Mouse (Mus musculus) heart, adult 18-20 months (tissue): ENCODE data around the gene Neurl3. TPM values are rescaled to one million over a fixed set of nuclear protein-coding genes. Genes with fewer than 3 reads are reported as not detected.

ENCODE experiments used
- DNase-seq, 2 experiments: peaks; one replicate each; pipeline ENCODE4 v3.0.0; 2021 to 2022; ENCODE audit warnings: mixed read lengths in 1 of 2
- total RNA-seq, 2 experiments: library from RNA; stranded (reverse); gene quantifications; 2 replicates each; pipeline ENCODE4 v1.2.3; 2021

The Neurl3 gene
- total RNA-seq, 2 experiments from 2014 or later = 3.2 to 3.4 TPM

DNA sequence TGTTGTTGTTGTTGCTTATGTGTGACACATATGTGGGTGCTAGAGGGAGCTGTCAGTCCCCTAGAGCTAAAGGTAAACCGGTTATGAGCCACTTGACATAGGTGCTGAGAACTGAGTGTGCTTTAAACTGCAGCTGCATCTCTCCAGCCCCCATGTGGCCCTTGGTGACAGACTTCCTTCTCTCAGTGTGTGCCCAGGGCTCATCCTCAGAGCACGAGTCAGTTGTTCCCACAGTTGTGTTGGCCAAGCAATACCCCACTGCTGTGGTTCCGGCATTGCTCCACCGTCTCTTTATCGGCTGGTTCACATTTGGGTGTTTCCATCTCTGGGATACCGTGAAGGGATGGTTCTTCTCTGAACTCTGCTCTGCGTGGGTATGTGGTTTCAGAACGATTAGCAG, 17.2 kb downstream of the Neurl3 start:
- DNase-seq = no peak

DNA sequence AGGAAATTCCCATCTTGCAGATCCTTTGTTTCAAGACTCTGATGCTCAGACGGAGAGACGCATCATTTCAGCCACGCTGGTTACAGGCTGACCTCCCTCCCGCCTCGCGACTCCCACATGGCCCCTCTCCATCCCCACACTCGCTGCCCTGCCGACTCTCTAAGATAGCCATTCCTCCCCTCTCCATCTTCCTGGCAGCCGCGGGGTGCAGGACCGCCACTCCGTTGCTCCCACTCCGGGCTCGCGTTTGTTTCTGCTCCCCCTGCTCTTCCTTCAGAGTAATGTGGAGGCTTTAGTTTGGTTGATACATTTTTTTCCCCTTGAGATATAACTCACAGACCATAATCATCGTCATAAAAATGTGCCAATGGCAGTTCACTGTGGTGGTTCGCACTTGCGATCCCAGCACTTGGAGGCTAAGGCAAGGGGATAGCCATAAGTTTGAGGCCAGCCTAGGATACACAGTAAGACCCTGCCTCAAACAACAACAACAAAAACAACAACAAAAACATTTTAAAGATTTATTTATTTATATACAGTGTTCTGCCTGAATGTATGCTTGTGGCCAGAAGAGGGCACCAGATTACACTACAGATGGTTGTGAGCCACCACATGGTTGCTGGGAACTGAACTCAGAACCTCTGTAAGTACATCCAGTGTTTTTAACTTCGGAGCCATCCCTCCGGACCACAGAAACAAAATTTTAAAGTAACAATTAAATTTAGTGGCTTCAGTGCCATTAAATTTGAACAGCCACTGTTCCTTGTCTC, 18.4 kb downstream of the Neurl3 start:
- DNase-seq = peak in 1 of 2 experiments; percentile 33

DNA sequence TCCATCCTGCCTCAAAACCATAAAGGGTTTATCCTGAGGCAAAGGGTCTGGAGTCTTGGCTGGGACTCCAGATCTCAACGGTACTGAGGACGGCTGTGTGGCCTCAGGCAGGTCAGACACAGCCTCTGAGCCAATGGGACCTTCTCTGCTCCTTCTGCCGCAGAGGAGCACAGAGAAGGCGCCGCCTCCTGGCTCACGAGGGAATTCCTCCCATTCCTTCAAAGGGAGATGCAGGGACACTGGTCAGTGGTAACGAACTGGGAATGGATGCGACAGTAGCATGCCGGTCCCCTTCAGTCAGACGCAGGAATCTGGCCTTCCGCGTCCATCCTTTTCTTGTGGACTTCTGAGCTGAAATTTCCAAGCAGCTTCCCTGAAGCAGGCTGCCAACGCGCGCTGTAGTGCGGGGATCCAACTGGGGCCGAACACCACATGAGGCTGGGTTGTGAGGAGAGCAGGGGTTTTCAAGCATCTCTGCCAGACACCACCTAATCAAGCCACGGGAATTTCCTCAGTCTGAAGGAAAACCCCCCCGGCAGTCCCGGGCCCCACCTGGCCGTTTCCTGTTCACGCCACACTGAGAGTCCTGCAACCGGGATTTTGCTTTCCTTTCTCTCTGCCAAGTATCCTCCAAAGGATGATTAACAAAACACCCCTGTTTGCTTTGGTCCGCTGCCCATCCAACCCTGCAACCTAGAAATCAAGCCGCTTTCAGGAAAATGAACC, 19.7 kb downstream of the Neurl3 start:
- peak; percentile 58 to 71 for DNase-seq

DNA sequence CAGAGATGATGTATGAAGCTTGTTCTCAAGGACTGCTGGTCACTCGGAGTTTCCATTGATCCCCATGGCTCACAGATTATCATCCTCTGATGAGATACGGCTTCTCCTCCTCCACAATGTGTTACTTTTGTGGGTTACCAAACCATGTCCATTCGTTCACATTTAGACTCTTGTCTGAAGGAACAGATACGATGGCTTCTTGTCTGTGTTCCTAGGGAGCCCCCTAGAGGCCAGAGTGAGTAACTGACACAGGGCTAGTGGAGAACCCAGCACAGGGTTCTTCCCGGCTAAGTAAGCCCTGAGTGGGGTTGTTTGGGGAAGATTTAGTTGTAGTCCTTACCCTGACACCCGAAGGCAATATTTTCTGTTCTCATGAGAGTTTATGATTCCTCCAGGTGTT, 21.7 kb downstream of the Neurl3 start:
- DNase-seq = peak; percentile 77 to 87

GRCm38 (mm10) chr1:36251426-36251825, 23.1 kb downstream of the Neurl3 start:
- no peak for DNase-seq

DNA sequence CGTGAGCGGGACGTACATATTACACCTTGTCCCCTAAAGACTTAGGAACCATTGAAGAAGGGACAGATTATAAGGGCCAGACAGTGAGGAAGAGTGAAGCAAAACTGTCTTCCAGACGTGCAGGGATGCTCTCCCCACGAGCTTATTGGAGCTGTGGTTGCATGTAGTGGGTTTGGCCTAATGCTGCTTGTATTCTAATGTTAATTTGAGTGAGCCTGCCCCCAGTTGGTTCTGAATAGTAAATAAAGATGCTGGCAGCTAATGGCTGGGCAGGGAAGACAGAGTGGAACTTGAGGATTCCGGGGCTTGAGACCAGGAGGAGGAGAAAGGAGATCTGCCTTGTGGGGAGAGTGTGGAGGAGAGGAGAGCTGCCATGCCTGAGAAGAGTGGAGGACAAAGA, 27.8 kb downstream of the Neurl3 start:
- no peak for DNase-seq

DNA sequence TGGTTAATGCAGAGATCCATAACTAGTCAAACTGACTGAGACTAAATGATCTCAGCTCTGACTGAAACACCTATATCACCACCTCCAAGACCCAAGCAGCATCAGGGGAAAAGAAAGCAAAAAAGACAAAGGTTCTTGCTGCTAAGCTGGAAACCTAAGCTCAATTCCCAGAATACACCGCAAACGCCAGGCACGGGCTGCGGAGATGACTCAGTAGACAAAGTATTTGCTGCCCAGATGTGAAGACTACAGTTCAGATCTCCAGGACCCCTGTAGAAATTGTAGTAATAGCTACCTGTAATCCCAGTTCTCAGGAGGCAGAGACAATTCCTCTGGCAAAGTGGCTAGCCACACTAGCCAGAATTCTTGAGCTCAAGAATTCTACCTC, 29.7 kb downstream of the Neurl3 start:
- no peak for DNase-seq

- DNase-seq = peak; percentile 95 to 96
These were observed 30.2 kb downstream of the Neurl3 start, which contains the start of gene Uggt1 for GRCm38 (mm10) chr1:36244058-36244827. Gene Uggt1 (minus strand): TSS chr1:36244720.

- no peak for DNase-seq
These were observed 30.9 kb downstream of the Neurl3 start for GRCm38 (mm10) chr1:36243447-36244057.

DNA sequence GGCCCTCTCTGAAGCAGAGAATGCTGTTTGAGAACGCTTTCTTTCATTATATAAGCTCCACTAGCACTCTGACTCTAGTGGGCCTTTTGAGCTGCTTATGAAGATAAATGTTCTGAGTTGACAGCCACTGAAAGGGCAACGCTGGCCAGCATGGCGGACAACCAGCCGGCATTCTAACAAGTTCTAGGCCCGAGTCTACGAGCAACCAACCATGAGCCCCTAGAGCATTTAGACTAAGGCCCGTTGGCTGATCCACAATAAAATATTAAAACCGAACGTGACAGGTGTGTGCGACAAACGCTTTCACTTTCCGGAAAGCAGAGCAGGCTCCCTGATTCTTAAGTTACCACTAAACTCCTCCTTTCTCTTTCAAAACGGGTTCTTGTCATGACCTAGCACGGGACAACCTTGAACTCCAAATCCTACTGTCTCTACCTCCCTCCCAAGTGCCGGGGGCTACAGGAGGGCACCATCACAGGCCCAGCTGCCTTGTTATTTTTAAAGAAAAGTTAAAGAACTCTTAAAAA, 32.5 kb downstream of the Neurl3 start:
- DNase-seq = no peak

DNA sequence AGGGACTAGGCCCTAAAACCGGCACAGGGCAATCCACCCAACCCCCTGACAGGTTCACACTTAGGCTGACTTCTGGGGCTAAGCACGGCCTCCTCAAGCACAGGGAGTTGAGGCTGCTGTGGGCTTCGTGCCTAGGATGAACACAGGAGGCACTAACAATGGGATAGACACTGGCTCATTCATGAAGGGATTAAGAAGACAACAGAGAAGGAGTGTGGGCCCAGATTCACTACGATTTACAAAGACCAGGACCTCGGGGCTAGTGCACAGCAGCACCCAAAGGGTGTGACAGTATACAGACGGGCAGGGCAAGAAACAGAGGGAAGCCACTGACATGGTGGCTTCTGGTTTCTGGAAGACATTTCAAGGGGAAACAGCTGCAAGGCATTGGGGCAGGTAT, 34.3 kb downstream of the Neurl3 start:
- DNase-seq = no peak

GRCm38 (mm10) chr1:36239396-36239795, 35.1 kb downstream of the Neurl3 start:
- no peak for DNase-seq

DNA sequence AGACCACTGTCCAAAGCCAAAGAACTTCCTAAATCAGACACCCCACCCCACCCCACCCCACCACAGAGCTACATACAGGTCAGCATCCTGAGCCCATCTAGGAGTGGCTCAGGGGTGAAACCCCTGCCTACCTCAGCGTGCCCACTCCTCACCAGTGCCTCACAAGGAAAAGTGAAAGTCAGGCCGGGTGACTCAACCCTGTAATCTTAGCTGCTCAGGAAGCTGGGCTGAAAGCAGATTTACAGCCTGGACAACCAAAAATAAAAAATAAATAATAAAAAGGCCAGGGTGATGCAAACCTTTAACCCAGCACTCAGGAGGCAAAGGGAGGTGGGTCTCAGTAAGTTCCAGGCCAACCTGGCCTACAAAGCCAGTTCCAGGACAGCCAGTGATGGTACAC, 38.6 kb downstream of the Neurl3 start:
- DNase-seq = no peak

- no peak for DNase-seq
These were observed 39.3 kb downstream of the Neurl3 start for GRCm38 (mm10) chr1:36235057-36235639.

- no peak for DNase-seq
These were observed 41.3 kb downstream of the Neurl3 start for GRCm38 (mm10) chr1:36233218-36233617.

GRCm38 (mm10) chr1:36230919-36231705, 43.4 kb downstream of the Neurl3 start:
- DNase-seq = no peak

GRCm38 (mm10) chr1:36228461-36228860, 46.0 kb downstream of the Neurl3 start:
- no peak for DNase-seq

- no peak for DNase-seq
These were observed 49.8 kb downstream of the Neurl3 start for GRCm38 (mm10) chr1:36224648-36225047.
